27 mouse cellular contexts compared by ENCODE assay signal in genomic region chr14:60743681-60744080, GRCm38 (mm10). TPM values are rescaled to one million over a fixed set of nuclear protein-coding genes. Genes with fewer than 3 reads are reported as not detected.
DNase-seq lines count a peak whose midpoint lies in the region; ATAC-seq and TF ChIP-seq lines count a peak whose summit lies in the region.
"Had no signal": no experiment of that assay in that cellular context is flagged by ENCODE, and none has a peak within 500 bp of the region (broad histone marks: within the 10 kb centered on the region; RNA-seq: fewer than 3 reads in every experiment).

No protein-coding gene starts in this region.

- H3K4me1 ChIP-seq in forebrain, embryonic 10.5 days: peaks cover 13% of the 10 kb centered on the region
- 0 out of 2 replicates have a peak, but pooled peaks cover 2% of the 10 kb centered on the region for H3K4me1 ChIP-seq in forebrain, embryonic 11.5 days (replicated peaks; ENCODE audit: control insufficient read depth, insufficient read depth, low read length)
- H3K4me1 ChIP-seq in heart, embryonic 13.5 days: peaks cover 70% of the 10 kb centered on the region
- peaks cover 37% of the 10 kb centered on the region for H3K4me1 ChIP-seq in limb, embryonic 10.5 days

- WGBS in forebrain, embryonic 10.5 days: 81% methylated on average over 9 of the region's 9 CpGs
- 73% methylated on average over 9 of the region's 9 CpGs for WGBS in forebrain, embryonic 11.5 days
- 71% methylated on average over 9 of the region's 9 CpGs for WGBS in heart, embryonic 13.5 days
- 82% methylated on average over 9 of the region's 9 CpGs for WGBS in limb, embryonic 10.5 days

- peaks cover 83% of the 10 kb centered on the region for H3K36me3 ChIP-seq in forebrain, embryonic 10.5 days (replicated peaks)
- peaks cover 15% of the 10 kb centered on the region; the same call in 1 of the 2 replicates for H3K36me3 ChIP-seq in forebrain, embryonic 11.5 days (ENCODE audit: control insufficient read depth, insufficient read depth, low read length)
- peaks cover 44% of the 10 kb centered on the region for H3K36me3 ChIP-seq in heart, embryonic 13.5 days
- peaks cover 20% of the 10 kb centered on the region; the same call in 1 of the 2 replicates for H3K36me3 ChIP-seq in limb, embryonic 10.5 days

- DNase-seq in forebrain, embryonic 10.5 days (ENCODE audit: extremely low spot score, low spot score): no peak
- no peak for DNase-seq in forebrain, embryonic 11.5 days (ENCODE audit: low spot score)
- no peak for DNase-seq in heart, postnatal 4 days
- DNase-seq in layer of hippocampus, adult 2 months (ENCODE audit: low spot score in 2 of 2): no peak
- DNase-seq in layer of hippocampus, postnatal 10 days (ENCODE audit: low spot score in 2 of 2): no peak
- DNase-seq in limb, embryonic 10.5 days (ENCODE audit: low spot score): no peak
- DNase-seq: adrenal gland, adult 8-10 months; adrenal gland, postnatal 25 days; cerebellum, adult 11-12 months; cerebellum, adult 8-10 months; cerebellum, postnatal 10 days; cerebellum, postnatal 36 days; embryo, embryonic 11 days; forebrain, postnatal 0 days; gastrocnemius, adult 2 months; gastrocnemius, postnatal 14 days; heart, postnatal 14 days had no signal

- no peaks in the 10 kb centered on the region for H3K9me3 ChIP-seq in forebrain, embryonic 10.5 days
- no peaks in the 10 kb centered on the region for H3K9me3 ChIP-seq in forebrain, embryonic 11.5 days (ENCODE audit: control insufficient read depth, low read length)
- no peaks in the 10 kb centered on the region for H3K9me3 ChIP-seq in heart, embryonic 13.5 days
- no peaks in the 10 kb centered on the region for H3K9me3 ChIP-seq in limb, embryonic 10.5 days (replicated peaks)
- H3K9me3 ChIP-seq: embryonic facial prominence, embryonic 10.5 days; embryonic facial prominence, embryonic 13.5 days; hindbrain, embryonic 10.5 days; hindbrain, embryonic 13.5 days; intestine, embryonic 15.5 days had no signal

- H3K27me3 ChIP-seq in forebrain, embryonic 10.5 days (ENCODE audit: poor library complexity, severe bottlenecking): no peaks in the 10 kb centered on the region
- H3K27me3 ChIP-seq in forebrain, embryonic 11.5 days (ENCODE audit: control insufficient read depth, insufficient read depth, low read length): no peaks in the 10 kb centered on the region
- no peaks in the 10 kb centered on the region for H3K27me3 ChIP-seq in heart, embryonic 13.5 days (replicated peaks)
- no peaks in the 10 kb centered on the region for H3K27me3 ChIP-seq in limb, embryonic 10.5 days (ENCODE audit: low read depth, poor library complexity, severe bottlenecking)
- H3K27me3 ChIP-seq: embryonic facial prominence, embryonic 13.5 days; hindbrain, embryonic 13.5 days; intestine, embryonic 15.5 days had no signal

- ATAC-seq in forebrain, embryonic 11.5 days (replicated peaks; ENCODE audit: low FRiP score): no peak
- no peak for ATAC-seq in heart, embryonic 13.5 days (ENCODE audit: extremely low read depth, insufficient number of reproducible peaks, low FRiP score, low TSS enrichment)
- ATAC-seq: forebrain, embryonic 14.5 days; forebrain, postnatal 0 days; hindbrain, embryonic 16.5 days; intestine, embryonic 15.5 days had no signal

- H3K4me2 ChIP-seq in forebrain, embryonic 11.5 days (ENCODE audit: low read depth, low read length, severe bottlenecking): no peak overlapping the region
- no peak overlapping the region for H3K4me2 ChIP-seq in heart, embryonic 13.5 days
- H3K4me2 ChIP-seq: embryonic facial prominence, embryonic 13.5 days; hindbrain, embryonic 13.5 days; intestine, embryonic 15.5 days had no signal

- no peak for TF ChIP-seq CTCF in layer of hippocampus, adult 2 months (conservative IDR thresholded peaks at IDR 0.05)

- no peak overlapping the region for H3K4me3 ChIP-seq in forebrain, embryonic 10.5 days
- no peak overlapping the region for H3K4me3 ChIP-seq in forebrain, embryonic 11.5 days (ENCODE audit: low read depth, low read length)
- H3K4me3 ChIP-seq in heart, embryonic 13.5 days: no peak overlapping the region
- H3K4me3 ChIP-seq in layer of hippocampus, adult 2 months: no peak overlapping the region
- no peak overlapping the region for H3K4me3 ChIP-seq in limb, embryonic 10.5 days
- H3K4me3 ChIP-seq: embryonic facial prominence, embryonic 10.5 days; embryonic facial prominence, embryonic 13.5 days; erythroblast, embryonic 14.5 days; gastrocnemius, adult 2 months; hindbrain, embryonic 10.5 days; hindbrain, embryonic 13.5 days; intestine, embryonic 15.5 days had no signal

- H3K9ac ChIP-seq in forebrain, embryonic 11.5 days (ENCODE audit: low read length): no peak overlapping the region
- H3K9ac ChIP-seq in heart, embryonic 13.5 days: peak overlapping the region; percentile 56; the same call in 1 of the 2 replicates
- H3K9ac ChIP-seq: embryonic facial prominence, embryonic 13.5 days; forebrain, postnatal 0 days; hindbrain, embryonic 13.5 days; intestine, embryonic 15.5 days had no signal

- H3K27ac ChIP-seq in forebrain, embryonic 10.5 days: peak overlapping the region; percentile 25; the same call in 1 of the 2 replicates
- H3K27ac ChIP-seq in forebrain, embryonic 11.5 days (ENCODE audit: low read depth, low read length): no peak overlapping the region
- H3K27ac ChIP-seq in heart, embryonic 13.5 days (replicated peaks): 0 out of 2 replicates have a peak overlapping the region, but pooled peaks have one; percentile 28
- H3K27ac ChIP-seq in layer of hippocampus, adult 2 months: peak overlapping the region; percentile 23; the same call in 1 of the 2 replicates
- H3K27ac ChIP-seq in limb, embryonic 10.5 days: peak overlapping the region; percentile 36; the same call in 1 of the 2 replicates
- H3K27ac ChIP-seq: embryonic facial prominence, embryonic 10.5 days; embryonic facial prominence, embryonic 13.5 days; gastrocnemius, adult 2 months; hindbrain, embryonic 10.5 days; hindbrain, embryonic 13.5 days; intestine, embryonic 15.5 days had no signal

RNA-seq across cellular contexts. Expression of gene C1qtnf9, which starts 24.3 kb away (rescaled TPM):
- polyA plus RNA-seq in forebrain, embryonic 10.5 days (2016; fragmentation: Nextera tagmentation; extraction: Ambion mirVana): 0.07 and 0.10 TPM in 2 replicates
- 0.19 TPM in 1 of 2 replicates, not detected in the other for polyA plus RNA-seq in forebrain, embryonic 11.5 days (2014; fragmentation: Nextera tagmentation; extraction: Ambion mirVana)
- 0.36 and 0.60 TPM in 2 replicates for polyA plus RNA-seq in heart, embryonic 13.5 days (2015; fragmentation: Nextera tagmentation; extraction: Ambion mirVana)
- 10 to 100 TPM; 13.0 to 16.1 TPM for total RNA-seq in heart, postnatal 4 days (2021)
- total RNA-seq in layer of hippocampus, adult 2 months (2021): under 1 TPM; 0.29 to 0.44 TPM
- total RNA-seq in layer of hippocampus, postnatal 10 days (2021): under 1 TPM in 1 of 2 experiments, not detected in 1; 0.18 TPM
- polyA plus RNA-seq in limb, embryonic 10.5 days (2016; fragmentation: Nextera tagmentation; extraction: Ambion mirVana): 0.10 and 0.26 TPM in 2 replicates
- total RNA-seq: forebrain, postnatal 0 days had no signal
- polyA plus RNA-seq: activated CD4-positive, CD25-positive, alpha-beta regulatory T cell, adult 4 months; forebrain, embryonic 14.5 days; forebrain, postnatal 0 days had no signal

RNA-seq across cellular contexts. Expression of gene Mipep, which starts 40.7 kb away (rescaled TPM):
- polyA plus RNA-seq in forebrain, embryonic 10.5 days (2016; fragmentation: Nextera tagmentation; extraction: Ambion mirVana): 24.7 and 25.8 TPM in 2 replicates
- 26.3 and 27.3 TPM in 2 replicates for polyA plus RNA-seq in forebrain, embryonic 11.5 days (2014; fragmentation: Nextera tagmentation; extraction: Ambion mirVana)
- 24.5 and 27.4 TPM in 2 replicates for polyA plus RNA-seq in heart, embryonic 13.5 days (2015; fragmentation: Nextera tagmentation; extraction: Ambion mirVana)
- 10 to 100 TPM; 48.0 to 50.8 TPM for total RNA-seq in heart, postnatal 4 days (2021)
- 10 to 100 TPM; 31.1 to 33.9 TPM for total RNA-seq in layer of hippocampus, adult 2 months (2021)
- 10 to 100 TPM; 25.9 to 26.8 TPM for total RNA-seq in layer of hippocampus, postnatal 10 days (2021)
- 24.0 and 25.1 TPM in 2 replicates for polyA plus RNA-seq in limb, embryonic 10.5 days (2016; fragmentation: Nextera tagmentation; extraction: Ambion mirVana)
